Mouse (Mus musculus) hindlimb bud, embryonic 11.5 days (tissue): ENCODE data around the gene Nr1h3.

Experiments used
- DNase-seq: peaks from one replicate; pipeline ENCODE4 v3.0.0-alpha.2; 2012; ENCODE audit warnings: low read depth, low spot score; ENCODE audit errors: extremely low spot score

The Nr1h3 gene

GRCm38 (mm10) chr2:91187431-91187830 lies 15.2 kb downstream of the Nr1h3 start:
- DNase-seq: no peak

DNA sequence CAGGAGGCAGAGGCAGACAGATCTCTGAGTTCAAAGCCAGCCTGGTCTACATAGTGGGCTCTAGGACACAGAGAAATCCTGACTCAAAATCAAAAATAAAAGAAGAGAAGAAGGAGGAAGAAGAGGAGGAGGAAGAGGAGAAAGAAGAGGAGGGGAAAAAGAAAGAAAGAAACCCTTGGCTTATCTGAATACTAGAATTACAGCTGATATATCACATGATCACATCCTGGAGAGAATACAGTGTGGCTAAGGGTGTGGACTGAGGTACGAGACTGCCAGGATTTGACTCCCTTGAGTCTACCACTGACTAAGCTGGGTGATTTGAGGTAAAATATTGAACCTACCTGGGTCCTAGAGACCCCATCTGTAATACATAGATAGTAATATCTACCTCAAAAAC lies 16.4 kb downstream of the Nr1h3 start:
- DNase-seq: no peak

GRCm38 (mm10) chr2:91183711-91184405 lies 18.8 kb downstream of the Nr1h3 start, which contains the start of gene Madd:
Madd (minus strand) TSS chr2:91183837.
- no peak for DNase-seq

- DNase-seq: peak; percentile 92
Measured at GRCm38 (mm10) chr2:91183148-91183513, 19.5 kb downstream of the Nr1h3 start.

GRCm38 (mm10) chr2:91182405-91183147 lies 20.1 kb downstream of the Nr1h3 start:
- DNase-seq: no peak

DNA sequence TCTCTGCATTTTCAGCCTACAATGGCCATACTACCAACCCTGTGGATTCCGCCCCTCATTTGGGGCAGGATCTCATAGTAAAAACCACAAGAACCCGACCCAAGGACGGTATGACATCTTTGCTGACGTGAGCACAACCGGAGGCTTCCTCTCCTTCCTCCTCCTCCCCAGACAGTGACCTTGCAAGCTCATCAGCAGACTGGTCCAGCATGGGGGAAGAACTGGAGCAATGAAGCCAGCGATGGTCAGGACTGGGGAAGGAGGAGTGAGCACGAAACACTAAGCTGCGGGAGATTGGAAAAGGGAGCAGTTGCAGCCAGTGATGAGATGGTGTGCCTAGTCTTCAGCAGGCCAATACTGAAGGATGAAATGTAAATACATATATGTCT lies 20.6 kb downstream of the Nr1h3 start:
- no peak for DNase-seq

- DNase-seq: no peak
Measured at GRCm38 (mm10) chr2:91180706-91181105, 21.9 kb downstream of the Nr1h3 start.

DNA sequence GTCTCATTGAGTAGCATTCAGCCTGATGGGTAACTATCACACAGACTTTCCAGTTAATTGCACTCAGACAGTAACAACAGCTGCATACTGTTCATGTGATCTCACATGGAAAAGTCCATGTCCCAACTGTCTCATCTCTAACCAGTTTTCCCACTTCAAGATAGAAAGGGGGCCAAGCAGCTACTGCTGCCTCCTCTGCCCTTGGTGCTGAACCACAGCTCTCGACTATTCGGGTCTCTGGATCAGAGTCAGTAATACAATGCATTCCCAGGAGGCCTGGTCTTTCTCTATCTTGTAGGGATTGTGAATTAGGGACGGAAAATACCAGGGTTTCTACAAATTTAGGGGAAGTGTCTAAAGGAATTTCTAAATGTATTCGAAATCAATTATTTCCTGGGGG lies 22.8 kb downstream of the Nr1h3 start:
- DNase-seq: no peak

DNA sequence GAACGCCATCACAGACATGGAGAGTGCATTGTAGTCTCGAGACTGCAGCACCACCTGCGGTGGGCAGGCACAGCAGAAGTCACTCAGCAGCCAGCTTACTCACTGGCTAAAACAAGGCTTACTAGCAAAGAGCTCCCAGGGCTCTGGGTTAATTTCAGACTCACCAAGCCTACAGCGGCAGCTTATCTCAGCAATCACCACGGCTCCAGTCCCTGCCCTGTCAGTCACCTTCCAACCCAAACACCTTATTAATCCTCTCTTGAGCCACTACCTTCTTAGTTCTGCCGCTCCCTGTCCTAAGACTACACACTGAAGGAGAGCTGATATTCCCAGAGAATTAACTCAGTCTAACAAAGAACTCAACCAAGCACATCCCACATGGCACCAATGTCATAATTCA lies 26.4 kb downstream of the Nr1h3 start:
- DNase-seq: no peak

DNA sequence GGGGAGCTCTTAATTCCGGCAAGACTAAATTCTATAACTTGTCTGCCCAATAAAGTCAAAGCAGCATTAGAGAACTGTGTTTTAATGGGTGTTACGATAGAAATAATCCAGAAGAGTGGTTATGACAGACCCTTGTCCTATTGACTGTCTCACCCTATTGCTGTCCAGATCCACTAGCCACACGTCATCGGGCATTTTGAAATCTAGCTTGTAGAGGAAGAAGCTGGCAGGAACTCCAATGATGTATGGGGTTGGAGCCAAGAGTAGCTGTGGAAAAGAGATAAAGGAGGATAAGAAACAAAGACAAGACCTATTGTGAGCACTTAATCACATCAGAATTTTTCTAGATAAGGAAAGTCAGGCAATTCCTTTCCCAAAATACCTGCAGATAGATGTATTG lies 27.1 kb downstream of the Nr1h3 start:
- no peak for DNase-seq

GRCm38 (mm10) chr2:91169587-91170322 lies 32.9 kb downstream of the Nr1h3 start:
- no peak for DNase-seq

DNA sequence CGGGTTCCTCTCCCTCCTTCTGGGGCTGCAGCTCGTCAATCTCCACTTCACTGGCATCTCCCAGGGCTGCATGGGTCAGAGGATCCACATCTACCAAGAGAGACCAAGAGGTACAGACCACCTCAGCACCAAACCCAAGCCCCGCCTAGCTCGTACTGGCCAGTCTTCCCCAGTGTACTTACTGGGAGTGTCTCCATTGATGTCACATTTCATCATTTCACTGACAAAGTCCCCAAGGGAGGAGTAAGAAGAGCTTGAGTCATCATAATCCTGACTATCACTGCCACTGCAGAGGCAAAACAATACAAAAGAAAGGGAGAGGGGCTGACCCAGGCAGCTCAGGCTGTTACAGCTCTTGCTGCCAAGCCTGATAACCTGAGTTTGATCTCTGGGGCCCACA lies 35.0 kb downstream of the Nr1h3 start:
- DNase-seq: no peak

- DNase-seq: no peak
Measured at GRCm38 (mm10) chr2:91164991-91165390, 37.6 kb downstream of the Nr1h3 start.

- DNase-seq: no peak
Measured at GRCm38 (mm10) chr2:91163532-91163931, 39.1 kb downstream of the Nr1h3 start.

DNA sequence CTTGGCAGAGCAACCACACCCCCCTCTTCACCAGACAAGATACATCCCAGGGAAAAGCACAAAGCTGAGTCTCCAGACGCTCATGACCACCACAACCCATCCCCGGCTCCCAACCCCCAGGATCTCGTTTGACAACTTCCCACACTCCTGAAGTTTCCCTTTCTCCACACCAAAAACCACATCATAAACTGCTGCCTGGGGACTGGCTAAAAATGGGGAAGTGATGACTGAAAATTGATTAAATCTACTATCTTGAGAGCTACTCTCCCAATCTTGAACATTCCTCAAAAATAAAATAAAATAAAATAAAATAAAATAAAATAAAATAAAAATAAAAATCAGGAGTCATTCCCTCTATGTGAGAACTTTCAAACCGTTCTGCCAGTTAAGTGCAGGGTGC lies 39.7 kb downstream of the Nr1h3 start:
- no peak for DNase-seq

- DNase-seq: no peak
Measured at GRCm38 (mm10) chr2:91160591-91160990, 42.0 kb downstream of the Nr1h3 start.

GRCm38 (mm10) chr2:91157002-91157752 lies 45.5 kb downstream of the Nr1h3 start:
- DNase-seq: no peak

GRCm38 (mm10) chr2:91154091-91154490 lies 48.5 kb downstream of the Nr1h3 start:
- no peak for DNase-seq

- DNase-seq: no peak
Measured at GRCm38 (mm10) chr2:91152885-91153377, 49.7 kb downstream of the Nr1h3 start.

DNA sequence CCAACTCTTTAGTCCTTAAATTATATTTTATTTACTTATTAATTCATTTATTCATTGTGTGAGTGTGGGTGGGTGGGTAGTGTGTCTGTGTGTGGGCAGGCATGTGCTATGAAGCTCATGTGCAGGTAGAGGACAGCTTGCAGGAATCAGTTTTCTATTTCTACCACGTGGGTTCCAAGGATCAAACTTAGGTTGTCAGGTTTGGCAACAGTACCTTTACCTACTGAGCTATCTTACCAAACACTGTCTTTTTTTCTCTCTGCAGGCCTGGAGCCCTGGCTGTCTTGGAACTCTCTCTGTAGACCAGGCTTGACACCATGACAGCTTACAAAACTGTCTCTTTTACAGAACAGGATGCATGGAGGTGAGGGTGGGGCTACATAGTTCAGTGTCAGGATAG lies 51.3 kb downstream of the Nr1h3 start:
- no peak for DNase-seq

DNA sequence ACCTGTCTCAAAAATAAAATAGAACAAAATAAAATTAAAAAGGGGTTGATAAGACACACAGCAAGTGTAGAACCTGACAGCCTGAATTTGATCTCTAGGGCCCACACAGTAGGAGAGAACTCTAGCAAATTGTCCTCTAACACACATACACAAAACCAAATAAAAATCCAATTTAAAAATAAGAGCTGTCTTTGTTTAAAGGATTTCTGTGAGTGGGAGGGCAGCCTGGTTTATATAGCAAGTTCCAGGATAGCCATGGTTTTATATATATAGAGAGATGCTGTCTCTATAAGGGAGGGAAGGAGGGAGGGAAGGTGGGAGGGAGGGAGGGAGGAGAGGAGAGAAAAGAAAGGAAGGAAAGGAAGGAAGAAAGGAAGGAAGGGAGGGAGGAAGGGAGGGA lies 54.5 kb downstream of the Nr1h3 start:
- no peak for DNase-seq
